Mouse (Mus musculus) limb, embryonic 10.5 days (tissue): ENCODE measurements around the gene Kif22. TPM values are rescaled to one million over a fixed set of nuclear protein-coding genes. Genes with fewer than 3 reads are reported as not detected.

ENCODE experiments used
- DNase-seq: peaks from one replicate; pipeline ENCODE4 v3.0.0-alpha.2; 2017; ENCODE audit warnings: low spot score
- H3K27ac ChIP-seq: fragments of 300-500 bp; sonication (generic); 2 replicates; pipeline ENCODE4 v1.5.1; 2016; ENCODE audit warnings: mild to moderate bottlenecking
- H3K27me3 ChIP-seq: fragments of 300-500 bp; sonication (generic); 2 replicates; pipeline ENCODE4 v1.6.1; 2016; ENCODE audit warnings: low read depth, mild to moderate bottlenecking; ENCODE audit not compliant: poor library complexity, severe bottlenecking
- H3K36me3 ChIP-seq: fragments of 300-500 bp; sonication (generic); 2 replicates; pipeline ENCODE4 v1.6.1; 2016; ENCODE audit warnings: mild to moderate bottlenecking, moderate library complexity
- H3K4me1 ChIP-seq: fragments of 300-500 bp; sonication (generic); 2 replicates; pipeline ENCODE4 v1.6.1; 2016
- H3K4me3 ChIP-seq: fragments of 300-500 bp; sonication (generic); 2 replicates; pipeline ENCODE4 v1.5.1; 2016; ENCODE audit warnings: mild to moderate bottlenecking, moderate library complexity
- H3K9me3 ChIP-seq: fragments of 300-500 bp; sonication (generic); replicated peaks from 2 replicates; pipeline ENCODE4 v1.6.1; 2016; ENCODE audit warnings: mild to moderate bottlenecking
- WGBS: fragments of 180-500 bp; shearing (Covaris S2); methylation state at CpG from one replicate; pipeline ENCODE4 v1.1.7; 2016; 5-methylcytosine and 5-hydroxymethylcytosine counted together
- polyA plus RNA-seq: library from polyadenylated mRNA; unstranded; fragments of >200 nt; fragmentation: Nextera tagmentation; extraction: Ambion mirVana; gene quantifications from 2 replicates; pipeline ENCODE4 v1.2.1, GENCODE M21; 2016

Kif22 gene
- polyA plus RNA-seq, 1 experiment from 2014 or later: 219 TPM

- Histone ChIP-seq H3K4me1 (peaks cover 24% of the 10 kb centered on the region), H3K36me3 (peaks cover 48% of the 10 kb centered on the region)
- DNase-seq: no peak
Measured at GRCm38 (mm10) chr7:127011717-127012116, 30.6 kb downstream of the Kif22 start.

DNA sequence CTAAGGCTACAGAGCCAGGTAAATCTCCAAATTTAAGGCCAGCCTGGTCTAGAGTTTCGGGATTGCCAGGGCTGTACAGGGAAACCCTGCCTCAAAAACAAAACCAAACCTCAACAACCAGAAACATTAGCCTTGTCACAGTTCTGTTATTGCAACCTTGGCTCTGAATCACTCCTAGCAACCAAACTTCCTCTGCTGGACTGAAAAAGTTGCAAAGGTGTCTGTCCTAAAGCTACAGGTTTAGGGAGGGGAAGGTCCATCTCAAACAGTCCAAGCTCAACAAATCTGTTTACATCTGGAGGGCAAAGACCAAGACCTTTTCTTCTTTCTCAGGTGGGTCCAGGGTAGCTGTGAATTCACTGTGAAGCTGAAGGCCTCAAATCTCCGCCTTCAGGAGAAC, 31.2 kb downstream of the Kif22 start:
- Histone ChIP-seq H3K36me3 (peaks cover 48% of the 10 kb centered on the region), H3K27me3 (no peaks in the 10 kb centered on the region), H3K4me3 (no peak overlapping the region), H3K27ac (no peak overlapping the region), H3K4me1 (peaks cover 22% of the 10 kb centered on the region), H3K9me3 (no peaks in the 10 kb centered on the region)
- DNase-seq: no peak
- WGBS: 90% methylated on average over 2 of the region's 2 CpGs

More at GRCm38 (mm10) chr7:127011717-127012116, 30.6 kb downstream of the Kif22 start:
- Histone ChIP-seq H3K27ac (no peak overlapping the region), H3K9me3 (no peaks in the 10 kb centered on the region), H3K4me3 (no peak overlapping the region), H3K27me3 (no peaks in the 10 kb centered on the region)
- 68% methylated on average over 2 of the region's 2 CpGs for WGBS

DNA sequence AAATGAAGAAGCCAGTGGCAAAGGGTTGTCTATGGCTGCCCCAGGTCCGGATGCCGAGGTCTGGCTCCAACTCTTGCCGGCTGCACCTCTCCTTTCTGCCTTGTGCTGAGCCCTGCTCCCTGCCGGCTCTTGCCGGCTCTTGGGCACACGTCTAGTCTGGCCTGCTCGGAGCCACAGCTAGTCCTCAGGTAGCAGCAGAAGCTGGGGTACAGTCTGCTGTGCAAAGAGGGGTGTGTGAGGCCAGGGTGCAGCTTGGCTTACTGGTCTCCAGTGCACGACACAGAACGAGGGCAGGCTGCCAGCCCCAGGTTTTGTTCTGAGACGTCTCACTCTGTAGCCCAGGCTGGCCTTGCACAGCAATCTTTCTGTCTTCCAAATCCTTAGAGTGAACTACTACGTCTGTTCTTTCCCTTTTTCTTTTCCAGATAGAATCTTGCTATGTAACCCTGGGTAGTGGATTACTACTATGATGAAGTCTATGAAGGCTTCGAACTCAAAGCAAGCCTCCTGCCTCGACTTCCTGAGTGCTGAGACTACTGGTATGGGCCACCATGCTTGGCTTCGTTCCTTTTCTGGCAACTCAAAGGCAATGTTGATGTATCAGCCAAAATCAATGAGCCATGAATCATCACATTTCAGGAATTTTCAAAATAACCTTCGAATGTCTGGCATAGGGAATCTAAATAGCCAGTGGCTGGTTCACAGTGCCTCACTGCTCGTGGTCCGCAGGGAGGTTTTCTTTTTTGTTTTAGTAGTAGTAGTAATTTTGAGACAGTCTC, 32.8 kb downstream of the Kif22 start:
- H3K4me1 ChIP-seq: peaks cover 7% of the 10 kb centered on the region
- 0 out of 2 replicates have a peak overlapping the region, but pooled peaks have one; percentile 64 for H3K27ac ChIP-seq
- peaks cover 34% of the 10 kb centered on the region for H3K36me3 ChIP-seq
- no peaks in the 10 kb centered on the region for H3K9me3 ChIP-seq
- WGBS: 88% methylated on average over 17 of the region's 17 CpGs
- H3K27me3 ChIP-seq: no peaks in the 10 kb centered on the region
- no peak overlapping the region for H3K4me3 ChIP-seq
- no peak for DNase-seq

- H3K27me3 ChIP-seq: no peaks in the 10 kb centered on the region
- H3K27ac ChIP-seq: peak overlapping the region; percentile 64
- no peak for DNase-seq
- 0 out of 2 replicates have a peak overlapping the region, but pooled peaks have one; percentile 1 for H3K4me3 ChIP-seq
- H3K36me3 ChIP-seq: peaks cover 23% of the 10 kb centered on the region
- H3K9me3 ChIP-seq: no peaks in the 10 kb centered on the region
- WGBS: 72% methylated on average over 9 of the region's 9 CpGs
- H3K4me1 ChIP-seq: no peaks in the 10 kb centered on the region; the same call in 1 of the 2 replicates
Measured at GRCm38 (mm10) chr7:127008239-127009019, 33.8 kb downstream of the Kif22 start.

- no peak overlapping the region for H3K4me3 ChIP-seq
- H3K4me1 ChIP-seq: no peaks in the 10 kb centered on the region; the same call in 1 of the 2 replicates
- H3K36me3 ChIP-seq: peaks cover 14% of the 10 kb centered on the region
- 85% methylated on average over 6 of the region's 6 CpGs for WGBS
- H3K27ac ChIP-seq: no peak overlapping the region
- DNase-seq: no peak
- H3K9me3 ChIP-seq: no peaks in the 10 kb centered on the region
- no peaks in the 10 kb centered on the region for H3K27me3 ChIP-seq
Measured at GRCm38 (mm10) chr7:127007313-127008024, 34.8 kb downstream of the Kif22 start.

DNA sequence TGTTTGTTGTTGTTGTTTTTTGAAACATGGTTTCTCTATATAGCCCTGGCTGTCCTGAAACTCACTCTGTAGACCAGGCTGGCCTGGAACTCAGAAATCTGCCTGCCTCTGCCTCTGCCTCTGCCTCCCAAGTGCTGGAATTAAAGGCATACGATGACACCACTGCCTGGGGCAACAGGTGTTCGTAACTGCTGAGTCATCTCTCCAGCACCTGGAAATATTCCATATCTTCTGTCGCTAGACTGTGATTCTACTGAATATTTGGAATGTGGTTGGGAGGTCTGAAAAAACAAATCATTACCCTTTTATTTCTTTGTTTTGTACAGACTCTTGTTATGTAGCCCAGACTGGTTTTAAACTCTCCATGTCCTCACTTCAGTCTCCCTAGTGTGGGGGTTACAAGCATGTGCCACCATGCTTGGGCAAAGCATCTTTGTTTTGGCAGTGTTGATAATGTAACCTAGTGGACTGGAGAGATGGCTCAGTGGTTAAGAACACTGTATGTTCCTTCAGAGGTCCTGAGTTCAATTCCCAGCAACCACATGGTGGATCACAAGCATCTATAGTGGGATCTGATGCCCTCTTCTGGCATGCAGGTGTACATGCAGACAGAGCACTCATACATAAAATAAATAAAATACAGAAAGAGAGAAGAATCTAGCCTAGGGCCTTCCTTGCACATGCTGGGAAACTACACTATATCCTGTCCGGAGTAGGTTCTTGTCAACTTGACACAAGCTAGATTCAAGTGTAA, 38.0 kb downstream of the Kif22 start:
- DNase-seq: no peak
- 91% methylated on average over 4 of the region's 4 CpGs for WGBS
- no peak overlapping the region for H3K27ac ChIP-seq
- no peaks in the 10 kb centered on the region for H3K9me3 ChIP-seq
- no peaks in the 10 kb centered on the region for H3K36me3 ChIP-seq
- no peaks in the 10 kb centered on the region for H3K27me3 ChIP-seq
- no peaks in the 10 kb centered on the region; the same call in 1 of the 2 replicates for H3K4me1 ChIP-seq
- H3K4me3 ChIP-seq: no peak overlapping the region

GRCm38 (mm10) chr7:127003620-127004019, 38.7 kb downstream of the Kif22 start:
- H3K9me3 ChIP-seq: no peaks in the 10 kb centered on the region
- 88% methylated on average over 5 of the region's 5 CpGs for WGBS
- no peak overlapping the region for H3K27ac ChIP-seq
- H3K4me1 ChIP-seq: no peaks in the 10 kb centered on the region; the same call in 1 of the 2 replicates
- H3K36me3 ChIP-seq: no peaks in the 10 kb centered on the region
- DNase-seq: no peak
- H3K4me3 ChIP-seq: no peak overlapping the region
- H3K27me3 ChIP-seq: no peaks in the 10 kb centered on the region

- H3K9me3 ChIP-seq: no peaks in the 10 kb centered on the region
- no peak overlapping the region for H3K27ac ChIP-seq
- no peak overlapping the region for H3K4me3 ChIP-seq
- 77% methylated on average over 10 of the region's 10 CpGs for WGBS
- H3K27me3 ChIP-seq: no peaks in the 10 kb centered on the region
- no peaks in the 10 kb centered on the region for H3K4me1 ChIP-seq
- no peak for DNase-seq
- H3K36me3 ChIP-seq: no peaks in the 10 kb centered on the region
Measured at GRCm38 (mm10) chr7:126999568-126999967, 42.7 kb downstream of the Kif22 start.

- no peaks in the 10 kb centered on the region for H3K36me3 ChIP-seq
- WGBS: 88% methylated on average over 4 of the region's 4 CpGs
- no peaks in the 10 kb centered on the region for H3K9me3 ChIP-seq
- peaks cover 7% of the 10 kb centered on the region; the same call in 1 of the 2 replicates for H3K4me1 ChIP-seq
- H3K27me3 ChIP-seq: no peaks in the 10 kb centered on the region
- DNase-seq: no peak
- no peak overlapping the region for H3K27ac ChIP-seq
- no peak overlapping the region for H3K4me3 ChIP-seq
Measured at GRCm38 (mm10) chr7:126996449-126996848, 45.8 kb downstream of the Kif22 start.

DNA sequence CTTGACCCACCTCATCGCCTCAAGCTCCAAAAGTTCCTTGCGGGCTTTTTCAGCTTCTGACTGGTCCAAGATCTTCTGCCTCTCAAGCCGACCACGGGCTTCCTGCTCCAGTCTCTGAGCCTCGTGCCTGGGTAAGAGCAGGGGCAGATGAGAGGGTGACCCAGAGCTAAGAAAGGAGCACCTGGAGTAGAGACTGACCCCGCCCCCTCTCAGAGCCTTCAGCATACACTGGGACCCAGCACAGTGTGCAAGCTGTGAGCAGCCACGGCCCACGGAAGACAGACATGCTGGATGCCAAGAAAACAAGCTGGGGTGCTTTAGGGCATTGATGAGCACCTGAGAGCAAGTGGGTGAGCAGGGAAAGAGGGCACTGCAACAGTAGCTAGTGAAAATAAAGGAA, 53.5 kb downstream of the Kif22 start:
- Histone ChIP-seq H3K27me3 (no peaks in the 10 kb centered on the region), H3K4me1 (peaks cover 7% of the 10 kb centered on the region; the same call in 1 of the 2 replicates), H3K36me3 (no peaks in the 10 kb centered on the region), H3K9me3 (no peaks in the 10 kb centered on the region), H3K4me3 (no peak overlapping the region), H3K27ac (no peak overlapping the region)
- WGBS: 79% methylated on average over 8 of the region's 8 CpGs
- no peak for DNase-seq

- peaks cover 6% of the 10 kb centered on the region for H3K36me3 ChIP-seq
- no peaks in the 10 kb centered on the region for H3K27me3 ChIP-seq
- DNase-seq: peak; percentile 38
- no peak overlapping the region for H3K27ac ChIP-seq
- no peaks in the 10 kb centered on the region for H3K4me1 ChIP-seq
- H3K9me3 ChIP-seq: no peaks in the 10 kb centered on the region
- no peak overlapping the region for H3K4me3 ChIP-seq
- WGBS: 52% methylated on average over 9 of the region's 9 CpGs
Measured at GRCm38 (mm10) chr7:126986319-126986718, 56.0 kb downstream of the Kif22 start.
